Mouse (Mus musculus): ENCODE data around the gene Kcnj15.

GRCm38 (mm10) chr16:95301667-95302066 is 44.3 kb downstream of the Kcnj15 start:
- TF ChIP-seq CTCF (IDR thresholded peaks at IDR 0.05; ENCODE audit: borderline replicate concordance, insufficient read depth, low read depth, low read length) = no peak
- TF ChIP-seq POLR2A (IDR thresholded peaks at IDR 0.05; ENCODE audit: borderline replicate concordance, insufficient read depth, low read length) = no peak

Measured in cerebellum, adult 2 months (tissue).